Mouse (Mus musculus) limb, embryonic 15.5 days (tissue): ENCODE measurements around the gene 4930568D16Rik. TPM values are rescaled to one million over a fixed set of nuclear protein-coding genes. Genes with fewer than 3 reads are reported as not detected.
A peak's percentile ranks its signal among the peaks of the same experiment; 100 is the strongest.

Experiments
- ATAC-seq: fragments of 200-750 bp; cut with Nextera tagmentation; 2 replicates; pipeline ENCODE4 v1.8.0; 2017; ENCODE audit warnings: low read depth, moderate TSS enrichment; ENCODE audit not compliant: insufficient number of reproducible peaks, low FRiP score, low TSS enrichment
- H3K27ac ChIP-seq: fragments of 300-500 bp; sonication (generic); 2 replicates; pipeline ENCODE4 v1.5.1; 2015; ENCODE audit warnings: moderate library complexity, mild to moderate bottlenecking, inconsistent platforms
- H3K27me3 ChIP-seq: fragments of 300-500 bp; sonication (generic); 2 replicates; pipeline ENCODE4 v1.6.1; 2015; ENCODE audit warnings: inconsistent platforms
- H3K36me3 ChIP-seq: fragments of 300-500 bp; sonication (generic); 2 replicates; pipeline ENCODE4 v1.6.1; 2015; ENCODE audit warnings: inconsistent platforms
- H3K4me1 ChIP-seq: fragments of 300-500 bp; sonication (generic); 2 replicates; pipeline ENCODE4 v1.6.1; 2015; ENCODE audit warnings: inconsistent platforms
- H3K4me2 ChIP-seq: fragments of 300-500 bp; sonication (generic); 2 replicates; pipeline ENCODE4 v1.6.1; 2015; ENCODE audit warnings: mild to moderate bottlenecking, inconsistent platforms
- H3K4me3 ChIP-seq: fragments of 300-500 bp; sonication (generic); 2 replicates; pipeline ENCODE4 v1.5.1; 2015; ENCODE audit warnings: mild to moderate bottlenecking, inconsistent platforms
- H3K9ac ChIP-seq: fragments of 300-500 bp; sonication (generic); 2 replicates; pipeline ENCODE4 v1.6.1; 2015; ENCODE audit warnings: inconsistent platforms
- H3K9me3 ChIP-seq: fragments of 300-500 bp; sonication (generic); 2 replicates; pipeline ENCODE4 v1.6.1; 2016; ENCODE audit warnings: inconsistent platforms
- WGBS: fragments of 180-500 bp; shearing (Covaris S2); methylation state at CpG from one replicate; pipeline ENCODE4 v1.1.7; 2015; 5-methylcytosine and 5-hydroxymethylcytosine counted together
- polyA plus RNA-seq: library from polyadenylated mRNA; unstranded; fragments of >200 nt; fragmentation: Nextera tagmentation; extraction: Ambion mirVana; gene quantifications from 2 replicates; pipeline ENCODE4 v1.2.1, GENCODE M21; 2015

4930568D16Rik gene
- polyA plus RNA-seq, 1 experiment from 2014 or later, result not detected

DNA sequence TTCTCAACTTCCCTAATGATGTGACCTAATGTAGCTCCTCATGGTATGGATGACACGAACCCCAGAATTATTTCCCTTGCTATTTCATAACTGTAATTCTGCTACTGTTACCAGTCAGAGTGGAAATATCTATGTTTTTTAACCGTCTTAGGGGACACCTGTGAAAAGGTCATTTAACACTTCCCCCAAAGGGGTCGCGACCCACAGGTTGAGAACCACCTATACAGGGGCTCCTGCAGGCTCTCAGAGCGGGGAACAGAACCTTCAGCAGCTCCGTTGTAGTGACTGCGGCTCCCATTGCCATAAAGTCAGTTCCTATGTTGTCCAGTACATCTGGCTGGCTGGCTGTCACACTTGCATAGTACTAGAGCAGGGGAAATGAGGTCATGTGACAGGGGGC lies 33.2 kb upstream of the 4930568D16Rik start:
- WGBS, result 82% methylated on average over 7 of the region's 7 CpGs
- Histone ChIP-seq H3K36me3 (peaks cover 20% of the 10 kb centered on the region), H3K27me3 (no peaks in the 10 kb centered on the region), H3K9ac (no peak overlapping the region), H3K4me1 (peaks cover 13% of the 10 kb centered on the region; the same call in 1 of the 2 replicates), H3K9me3 (no peaks in the 10 kb centered on the region), H3K27ac (no peak overlapping the region), H3K4me3 (no peak overlapping the region), H3K4me2 (no peak overlapping the region)
- no peak for ATAC-seq

DNA sequence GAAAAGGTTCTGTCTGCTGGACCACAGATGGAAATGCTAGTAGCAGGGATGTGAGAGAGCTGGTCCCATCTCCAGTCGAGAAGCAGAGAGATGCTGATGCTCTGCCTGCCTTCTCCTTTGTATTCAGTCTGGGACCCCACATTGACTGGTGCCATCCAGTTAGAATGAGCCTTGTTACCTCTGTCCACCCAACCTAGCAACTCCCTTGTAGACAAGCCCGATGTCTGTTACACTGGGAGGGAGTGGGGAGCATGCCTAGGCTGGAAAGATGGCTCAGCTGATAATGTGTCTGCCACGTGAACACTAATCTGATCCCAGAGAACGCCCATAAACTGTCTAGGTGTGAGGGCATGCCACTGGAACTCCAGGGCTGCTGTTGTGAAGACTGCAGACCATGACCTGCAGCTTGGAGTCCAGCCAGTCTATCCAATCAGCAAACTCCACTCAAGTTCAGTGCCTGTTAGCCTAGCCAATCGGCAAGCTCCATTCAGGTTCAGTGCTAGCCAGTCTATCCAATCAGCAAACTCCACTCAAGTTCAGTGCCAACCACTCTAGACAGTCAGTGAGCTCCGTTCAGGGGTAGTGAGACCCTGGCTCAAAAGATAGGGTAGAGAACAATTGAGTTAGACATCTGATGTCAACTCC lies 30.8 kb upstream of the 4930568D16Rik start:
- Histone ChIP-seq H3K4me1 (peaks cover 13% of the 10 kb centered on the region; the same call in 1 of the 2 replicates), H3K27ac (no peak overlapping the region), H3K9me3 (no peaks in the 10 kb centered on the region), H3K36me3 (peaks cover 15% of the 10 kb centered on the region), H3K4me3 (no peak overlapping the region), H3K4me2 (no peak overlapping the region), H3K27me3 (no peaks in the 10 kb centered on the region), H3K9ac (no peak overlapping the region)
- 74% methylated on average over 6 of the region's 6 CpGs for WGBS
- no peak for ATAC-seq

DNA sequence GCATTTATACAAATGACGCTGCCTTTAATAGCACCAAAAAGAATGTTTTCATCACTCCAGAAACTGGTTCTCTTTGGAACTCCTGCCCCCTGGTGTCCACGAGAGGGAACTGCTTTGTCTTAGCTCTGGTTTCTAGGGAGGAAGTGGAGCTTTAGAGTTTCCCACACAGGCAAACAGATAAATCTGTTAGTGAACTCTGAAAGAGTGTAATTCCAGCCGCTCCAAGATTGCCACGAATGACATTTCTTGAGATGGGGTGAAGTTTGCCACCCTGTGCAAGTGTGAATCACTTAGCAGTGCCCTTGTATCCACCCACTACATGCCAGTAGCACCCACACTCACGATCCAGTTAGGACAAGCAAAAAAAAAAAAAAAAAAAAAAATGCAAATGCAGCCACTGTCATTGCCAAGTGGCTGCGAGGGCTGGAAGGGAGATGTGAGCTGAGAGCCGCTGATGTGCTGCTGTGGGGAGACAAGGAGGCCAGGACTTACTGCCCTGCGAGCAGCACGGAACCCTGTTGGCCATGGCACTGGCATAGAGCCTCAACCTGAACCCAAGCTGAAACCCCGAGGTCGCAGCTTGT lies 30.2 kb upstream of the 4930568D16Rik start:
- H3K4me2 ChIP-seq, result no peak overlapping the region
- no peak overlapping the region for H3K27ac ChIP-seq
- 0 out of 2 replicates have a peak, but pooled peaks have one; percentile 14 for ATAC-seq

DNA sequence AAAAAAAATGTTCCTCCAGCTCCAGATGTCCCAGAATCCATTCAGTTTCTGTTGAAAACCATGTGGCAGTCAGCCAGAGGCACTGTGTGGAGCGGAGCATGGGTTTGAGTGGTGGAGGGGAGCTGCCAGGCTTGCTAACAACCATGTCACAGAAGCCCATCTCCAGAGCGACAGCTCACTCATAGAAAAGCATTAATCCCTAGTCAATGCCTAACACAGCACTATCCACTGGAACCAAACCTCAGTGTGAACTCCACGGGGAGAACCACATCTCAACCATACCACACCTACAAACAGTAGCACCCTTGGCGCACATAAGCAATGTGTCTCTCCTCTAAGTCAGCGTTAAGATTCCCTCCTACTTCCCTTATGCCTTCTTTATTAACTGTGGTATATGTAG lies 29.6 kb upstream of the 4930568D16Rik start, which contains the start of gene 4930402F06Rik:
Gene 4930402F06Rik, minus strand, starts transcription at position 80 of the 400 bp plus-strand sequence.
- Histone ChIP-seq H3K4me1 (peaks cover 13% of the 10 kb centered on the region; the same call in 1 of the 2 replicates), H3K9ac (no peak within 1 kb of the TSS), H3K27me3 (no peaks in the 10 kb centered on the region), H3K27ac (no peak within 1 kb of the TSS), H3K4me2 (no peak within 1 kb of the TSS), H3K4me3 (no peak within 1 kb of the TSS), H3K36me3 (peaks cover 12% of the 10 kb centered on the region), H3K9me3 (no peaks in the 10 kb centered on the region)
- WGBS, result 69% methylated on average over 5 of the region's 5 CpGs
- ATAC-seq, result no peak

More for the DNA sequence above, 30.2 kb upstream of the 4930568D16Rik start:
- Histone ChIP-seq H3K9me3 (no peaks in the 10 kb centered on the region), H3K4me3 (no peak overlapping the region), H3K9ac (no peak overlapping the region), H3K27me3 (no peaks in the 10 kb centered on the region), H3K4me1 (peaks cover 13% of the 10 kb centered on the region; the same call in 1 of the 2 replicates), H3K36me3 (peaks cover 15% of the 10 kb centered on the region)
- WGBS, result 50% methylated on average over 11 of the region's 11 CpGs

DNA sequence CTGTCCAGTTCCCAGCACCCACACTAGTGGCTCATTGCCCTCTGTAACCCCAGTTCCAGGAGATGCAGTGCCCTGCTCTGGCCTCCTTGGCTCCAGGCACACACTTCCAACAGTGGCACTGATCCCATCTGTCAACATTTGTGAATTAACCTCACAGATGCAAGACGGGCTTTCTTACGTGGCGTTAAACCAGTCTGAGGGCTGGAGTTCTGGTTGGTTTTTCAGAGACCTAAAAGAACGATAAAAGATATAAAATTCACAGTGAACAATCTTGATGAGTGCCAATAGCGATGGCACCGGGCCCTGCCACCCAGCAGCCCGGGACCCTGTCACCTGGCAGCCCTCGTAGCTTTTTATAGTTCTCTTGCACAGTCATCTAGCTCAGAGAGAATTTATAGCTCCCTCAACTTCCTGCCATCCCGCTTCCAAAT lies 17.9 kb upstream of the 4930568D16Rik start:
- Histone ChIP-seq H3K4me1 (peaks cover 6% of the 10 kb centered on the region; the same call in 1 of the 2 replicates), H3K27me3 (no peaks in the 10 kb centered on the region), H3K36me3 (no peaks in the 10 kb centered on the region), H3K9ac (no peak overlapping the region), H3K9me3 (0 out of 2 replicates have a peak, but pooled peaks cover 5% of the 10 kb centered on the region), H3K4me3 (no peak overlapping the region), H3K27ac (no peak overlapping the region), H3K4me2 (no peak overlapping the region)
- WGBS, result 31% methylated on average over 9 of the region's 9 CpGs
- ATAC-seq, result no peak

DNA sequence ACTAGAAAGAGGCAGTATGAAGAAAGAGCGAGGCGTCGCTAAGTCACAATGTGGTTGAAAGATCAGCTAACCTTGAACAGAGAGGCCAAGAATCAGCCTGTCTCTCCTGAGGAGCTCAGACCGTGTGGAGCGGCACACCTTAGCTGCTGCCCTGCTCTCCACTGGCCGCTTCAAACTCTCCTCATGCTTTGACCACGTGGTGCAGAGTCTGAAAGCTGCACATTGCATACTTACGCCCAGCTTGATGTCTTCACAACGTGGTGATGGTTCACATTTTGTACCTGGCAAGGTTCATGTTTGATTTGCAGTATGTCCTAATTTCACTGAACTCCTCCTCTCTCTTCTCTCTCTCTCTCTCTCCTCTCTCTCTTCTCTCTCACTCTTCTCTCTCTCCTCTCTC lies 11.8 kb upstream of the 4930568D16Rik start:
- H3K9me3 ChIP-seq, result no peaks in the 10 kb centered on the region
- H3K36me3 ChIP-seq, result no peaks in the 10 kb centered on the region
- H3K9ac ChIP-seq, result no peak overlapping the region
- H3K4me3 ChIP-seq, result no peak overlapping the region
- H3K4me2 ChIP-seq, result no peak overlapping the region
- WGBS, result 68% methylated on average over 9 of the region's 9 CpGs
- no peak overlapping the region for H3K27ac ChIP-seq
- no peaks in the 10 kb centered on the region for H3K4me1 ChIP-seq
- no peaks in the 10 kb centered on the region for H3K27me3 ChIP-seq
- ATAC-seq, result no peak

DNA sequence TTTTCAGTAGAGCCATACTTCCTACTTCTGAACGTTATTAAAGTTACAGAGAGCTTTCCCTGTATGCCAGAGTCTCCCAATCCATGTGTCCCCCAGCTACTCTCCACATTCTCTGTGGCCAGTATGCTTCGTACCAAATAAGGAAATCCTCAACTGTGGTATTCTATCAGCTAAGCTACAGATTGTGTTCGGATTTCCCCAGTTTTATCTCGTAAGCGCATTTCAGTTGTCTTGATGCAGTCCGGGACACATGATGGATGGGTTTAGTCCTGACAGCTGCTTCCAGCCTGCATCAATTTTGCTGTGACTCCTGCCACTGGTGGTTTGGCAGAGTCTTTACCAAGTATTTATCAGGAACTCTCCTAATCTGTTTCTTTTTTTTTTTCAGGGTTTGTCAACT lies 10.1 kb upstream of the 4930568D16Rik start:
- no peaks in the 10 kb centered on the region for H3K9me3 ChIP-seq
- no peak for ATAC-seq
- H3K9ac ChIP-seq, result no peak overlapping the region
- H3K27ac ChIP-seq, result no peak overlapping the region
- no peak overlapping the region for H3K4me3 ChIP-seq
- no peaks in the 10 kb centered on the region for H3K36me3 ChIP-seq
- H3K4me1 ChIP-seq, result no peaks in the 10 kb centered on the region
- no peak overlapping the region for H3K4me2 ChIP-seq
- WGBS, result 40% methylated on average over 6 of the region's 6 CpGs
- no peaks in the 10 kb centered on the region for H3K27me3 ChIP-seq

DNA sequence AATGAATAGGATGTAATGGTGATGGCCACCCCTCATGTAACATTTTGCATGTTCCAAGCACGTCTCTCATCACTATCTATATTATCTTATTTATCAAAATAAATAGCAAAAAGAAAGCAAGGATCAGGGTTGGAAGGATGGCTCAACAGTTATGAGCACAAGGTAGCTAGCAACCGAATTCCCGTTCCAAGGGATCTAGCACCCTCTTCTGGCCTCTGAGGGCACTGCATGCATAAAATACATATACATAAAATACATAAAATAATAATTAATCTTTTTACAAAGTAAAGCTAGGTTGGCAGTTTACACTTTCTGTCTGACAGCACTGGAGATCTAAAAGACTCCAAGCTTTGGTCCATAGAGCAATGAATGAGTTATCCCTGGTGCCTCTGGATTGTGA lies 5.5 kb upstream of the 4930568D16Rik start:
- Histone ChIP-seq H3K27me3 (no peaks in the 10 kb centered on the region), H3K4me2 (no peak overlapping the region), H3K4me3 (no peak overlapping the region), H3K27ac (no peak overlapping the region), H3K9ac (no peak overlapping the region), H3K9me3 (no peaks in the 10 kb centered on the region), H3K36me3 (no peaks in the 10 kb centered on the region), H3K4me1 (no peaks in the 10 kb centered on the region)
- 13% methylated on average over 3 of the region's 3 CpGs for WGBS
- no peak for ATAC-seq

DNA sequence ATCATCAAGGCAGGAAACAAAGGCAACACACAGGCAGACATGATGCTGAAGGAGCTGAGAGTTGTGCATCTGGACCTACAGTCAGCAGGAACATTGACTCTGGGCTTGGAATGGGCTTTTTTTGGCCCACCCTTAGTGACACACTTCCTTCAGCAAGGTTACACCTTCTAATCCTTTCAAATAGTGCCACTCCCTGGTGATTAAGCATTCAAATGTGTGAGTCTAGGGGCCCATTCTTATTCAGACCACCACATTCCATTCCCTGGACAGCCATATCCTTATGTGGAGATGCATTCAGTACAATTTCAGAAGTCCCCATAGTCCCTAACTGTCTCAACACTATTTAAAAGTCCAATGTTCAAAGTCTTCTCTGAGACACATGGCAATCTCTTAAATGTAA lies 3.2 kb upstream of the 4930568D16Rik start:
- Histone ChIP-seq H3K27me3 (no peaks in the 10 kb centered on the region), H3K9me3 (no peaks in the 10 kb centered on the region)
- no peak for ATAC-seq

DNA sequence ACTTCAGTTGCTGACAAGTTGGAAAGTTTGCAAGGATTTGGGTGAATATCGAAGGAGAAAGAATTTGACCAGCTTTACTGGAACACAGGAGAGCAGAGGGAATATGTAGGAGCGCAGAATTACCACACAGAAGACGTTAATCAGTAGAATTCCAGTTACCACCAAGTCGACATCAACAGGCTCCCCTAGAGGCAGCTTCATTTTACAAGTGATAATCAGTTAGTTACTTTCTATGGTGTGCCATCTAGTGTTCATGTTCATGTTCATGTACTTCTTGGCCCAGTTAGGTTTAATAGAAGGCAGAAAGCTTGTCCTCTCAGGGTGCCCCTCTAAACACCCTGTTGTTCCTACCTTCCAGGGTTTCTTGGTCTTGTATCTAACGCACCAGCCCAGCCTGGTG lies 18.3 kb downstream of the 4930568D16Rik start:
- H3K4me1 ChIP-seq, result no peaks in the 10 kb centered on the region
- H3K36me3 ChIP-seq, result no peaks in the 10 kb centered on the region
- ATAC-seq, result no peak
- H3K9me3 ChIP-seq, result no peaks in the 10 kb centered on the region
- no peaks in the 10 kb centered on the region for H3K27me3 ChIP-seq
- H3K9ac ChIP-seq, result no peak overlapping the region
- H3K27ac ChIP-seq, result no peak overlapping the region
- H3K4me3 ChIP-seq, result no peak overlapping the region
- WGBS, result 41% methylated on average over 5 of the region's 5 CpGs
- H3K4me2 ChIP-seq, result no peak overlapping the region

More for the DNA sequence above, 3.2 kb upstream of the 4930568D16Rik start:
- no peaks in the 10 kb centered on the region for H3K4me1 ChIP-seq
- H3K36me3 ChIP-seq, result no peaks in the 10 kb centered on the region
- H3K9ac ChIP-seq, result no peak overlapping the region
- H3K4me3 ChIP-seq, result no peak overlapping the region
- H3K4me2 ChIP-seq, result no peak overlapping the region
- no peak overlapping the region for H3K27ac ChIP-seq

DNA sequence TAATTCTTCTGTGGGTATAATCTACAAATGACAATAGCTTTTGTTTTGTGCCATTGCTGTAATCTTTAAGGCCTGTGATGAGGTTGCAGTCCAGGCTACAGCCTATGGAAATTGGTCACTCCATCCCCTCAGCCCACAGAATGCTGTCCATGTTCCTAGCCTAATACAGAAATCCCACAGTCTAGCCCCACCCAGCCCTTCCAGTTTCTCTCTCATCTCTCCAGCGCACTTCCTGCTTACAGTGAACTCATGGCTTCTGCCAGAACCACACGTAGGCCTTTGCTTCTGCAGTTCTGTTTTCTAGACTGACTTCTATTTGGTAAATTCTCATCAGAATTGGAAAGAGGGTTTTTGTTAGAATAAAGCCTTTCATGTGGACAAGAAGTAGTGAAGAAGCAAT lies 21.5 kb downstream of the 4930568D16Rik start:
- no peaks in the 10 kb centered on the region for H3K9me3 ChIP-seq
- no peak overlapping the region for H3K4me3 ChIP-seq
- H3K27ac ChIP-seq, result no peak overlapping the region
- H3K4me2 ChIP-seq, result no peak overlapping the region
- H3K27me3 ChIP-seq, result no peaks in the 10 kb centered on the region
- H3K36me3 ChIP-seq, result no peaks in the 10 kb centered on the region
- WGBS, result 70% methylated on average over 2 of the region's 2 CpGs
- ATAC-seq, result no peak
- no peaks in the 10 kb centered on the region for H3K4me1 ChIP-seq
- no peak overlapping the region for H3K9ac ChIP-seq

DNA sequence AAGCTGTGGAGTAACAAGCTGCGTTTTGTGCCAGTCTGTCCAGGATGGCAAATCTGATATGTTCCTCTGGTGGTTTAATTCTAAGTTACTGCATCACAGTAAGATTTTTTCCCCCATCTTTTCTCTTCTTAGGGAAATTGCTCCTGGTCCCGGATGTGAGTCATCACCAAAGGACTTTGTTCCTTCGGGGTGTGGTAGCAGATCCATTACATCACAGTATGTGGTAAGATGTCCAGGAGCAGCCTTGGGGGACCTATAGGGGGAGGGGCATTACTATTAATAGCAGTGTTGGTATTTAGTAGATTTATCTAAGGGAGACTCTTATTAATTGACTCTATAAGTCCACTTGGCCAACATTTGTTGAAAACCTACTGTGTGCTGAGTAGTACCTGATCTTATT lies 24.9 kb downstream of the 4930568D16Rik start:
- no peaks in the 10 kb centered on the region for H3K9me3 ChIP-seq
- no peak for ATAC-seq

More for the DNA sequence above, 24.9 kb downstream of the 4930568D16Rik start:
- H3K36me3 ChIP-seq, result no peaks in the 10 kb centered on the region
- H3K9ac ChIP-seq, result no peak overlapping the region
- H3K4me2 ChIP-seq, result no peak overlapping the region
- H3K27ac ChIP-seq, result no peak overlapping the region
- no peaks in the 10 kb centered on the region for H3K27me3 ChIP-seq
- H3K4me3 ChIP-seq, result no peak overlapping the region
- 62% methylated on average over 3 of the region's 3 CpGs for WGBS
- H3K4me1 ChIP-seq, result peaks cover 2% of the 10 kb centered on the region; the same call in 1 of the 2 replicates
